Mouse (Mus musculus) heart, postnatal 36 days (tissue): Measurements from ENCODE around the gene Nup153. TPM values are rescaled to one million over a fixed set of nuclear protein-coding genes. Genes with fewer than 3 reads are reported as not detected.
A peak's percentile ranks its signal among the peaks of the same experiment; 100 is the strongest.

Experiments
- DNase-seq, 2 experiments: peaks; one replicate each; pipeline ENCODE4 v3.0.0; 2021 to 2022
- intact Hi-C: fragments of 180-260 bp; cut with DNase I; formaldehyde crosslinking; loops from one replicate; pipeline ENCODE4 v1.15.1; 2025
- total RNA-seq, 2 experiments: library from RNA; stranded (reverse); gene quantifications; 2 replicates each; pipeline ENCODE4 v1.2.3; 2021

Gene Nup153
- total RNA-seq, 2 experiments from 2014 or later = 29.0 to 41.1 TPM

- intact Hi-C loops = loop anchor here (10.0 kb wide), 1 partner anchor 189 kb away; the partner anchor contains the start of gene Kif13a
- no peak for DNase-seq
Observed at GRCm38 (mm10) chr13:46735219-46735807, 7.6 kb upstream of the Nup153 start.

DNA sequence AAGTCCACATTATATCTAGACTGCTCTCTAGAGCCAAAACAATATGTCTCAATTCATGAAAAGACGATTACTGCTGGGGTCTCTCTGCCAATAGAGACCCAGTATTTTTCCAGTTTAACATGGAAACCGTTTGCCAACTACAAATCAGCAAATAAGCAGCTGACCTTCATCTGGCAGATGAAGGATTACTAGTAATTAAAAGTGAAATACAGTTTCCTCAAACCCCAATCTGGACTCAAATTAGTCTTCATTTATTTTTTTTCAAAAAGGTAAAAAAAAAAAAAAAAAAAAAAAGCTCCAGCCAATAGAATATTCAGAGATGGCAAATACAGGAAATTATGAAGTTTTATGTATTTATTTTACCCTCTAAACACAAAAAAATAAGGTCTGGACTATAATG lies 2.3 kb upstream of the Nup153 start:
- no peak for DNase-seq
- intact Hi-C loops = loop anchor here (10.0 kb wide), 1 partner anchor 195 kb away; the partner anchor contains the start of gene Kif13a

DNA sequence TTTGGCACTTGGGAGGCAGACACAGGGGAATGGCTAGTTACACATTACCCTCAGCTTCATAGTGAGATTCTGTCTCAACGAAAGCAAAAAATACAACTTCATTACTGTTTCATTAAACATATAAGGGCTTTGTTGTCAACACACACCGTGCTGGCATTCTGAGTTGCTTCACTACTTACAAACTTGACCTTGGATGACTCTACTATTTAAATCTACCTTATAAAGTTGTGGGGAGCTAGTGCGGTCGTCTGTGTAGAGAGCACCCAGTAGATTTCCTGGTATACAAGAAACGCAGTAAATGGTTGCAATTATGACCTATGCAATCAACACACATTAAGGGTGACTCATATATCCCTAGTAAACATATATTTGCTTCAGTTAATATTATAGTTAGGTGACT lies 671 bp upstream of the Nup153 start:
- no peak for DNase-seq
- intact Hi-C loops = no loop called here

- intact Hi-C loops = no loop called here
- peak; percentile 53 to 72 for DNase-seq
Observed at GRCm38 (mm10) chr13:46727038-46727836, 503 bp downstream of the Nup153 start.

DNA sequence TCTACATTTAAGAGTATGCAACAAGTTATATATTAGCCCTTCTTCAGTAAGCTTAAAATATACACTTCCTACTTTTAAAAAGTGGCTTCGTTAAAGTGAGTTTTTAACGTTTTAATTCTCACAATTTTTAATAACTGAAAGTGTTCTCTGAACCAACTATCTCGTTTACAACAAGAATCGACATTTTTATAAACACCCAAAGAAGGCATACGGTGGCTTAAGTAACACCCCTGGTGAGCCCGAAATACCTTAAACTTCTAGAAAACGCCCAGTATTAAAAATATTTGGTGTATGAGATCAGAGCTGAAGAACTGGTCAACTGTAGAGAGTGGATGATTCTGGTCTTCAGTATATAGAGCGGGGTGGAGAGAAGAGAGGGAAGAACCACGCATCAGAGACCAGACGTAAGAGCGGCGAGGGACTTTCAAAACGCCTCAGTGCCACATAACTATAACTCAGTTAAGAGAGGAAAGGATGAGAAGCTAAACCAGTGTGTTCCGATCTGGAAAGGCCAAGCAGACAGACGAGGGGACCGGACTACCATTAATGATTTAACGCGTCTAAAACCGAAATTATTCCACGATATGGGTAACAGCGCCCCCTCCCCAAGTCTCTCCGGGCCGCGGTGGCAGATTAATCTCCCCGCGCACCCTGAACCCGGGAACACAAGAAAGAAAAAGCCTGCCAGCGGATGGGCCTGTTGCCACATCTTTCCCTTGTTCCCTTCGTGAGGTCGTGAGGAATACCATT lies 1.3 kb downstream of the Nup153 start:
- DNase-seq = peak in 1 of 2 experiments; percentile 14

GRCm38 (mm10) chr13:46725227-46725626 lies 2.5 kb downstream of the Nup153 start:
- intact Hi-C loops = no loop called here
- no peak for DNase-seq

More for the DNA sequence above, 1.3 kb downstream of the Nup153 start:
- intact Hi-C loops = no loop called here

DNA sequence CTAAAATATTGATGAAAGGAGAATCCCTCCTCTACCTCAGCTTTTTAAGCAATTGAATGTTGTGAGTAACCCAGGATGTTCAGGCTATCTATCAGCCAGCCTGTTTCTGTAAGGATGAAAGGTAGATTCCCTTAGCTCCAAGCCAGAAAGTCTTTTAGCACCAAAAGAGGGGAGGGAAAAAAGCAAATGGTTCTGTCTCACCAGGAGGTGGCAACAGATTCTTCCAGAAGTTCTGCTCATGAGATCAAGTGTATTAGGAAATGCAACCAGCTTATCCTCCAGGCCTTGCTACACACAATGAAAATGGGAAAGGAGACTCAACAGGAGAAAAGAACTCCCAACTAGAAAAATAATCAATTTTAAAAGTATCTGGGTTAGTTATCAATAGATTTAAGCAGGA lies 3.4 kb downstream of the Nup153 start:
- no peak for DNase-seq
- intact Hi-C loops = no loop called here

GRCm38 (mm10) chr13:46721009-46721408 lies 6.7 kb downstream of the Nup153 start:
- DNase-seq = no peak
- intact Hi-C loops = no loop called here

GRCm38 (mm10) chr13:46718893-46719400 lies 8.8 kb downstream of the Nup153 start:
- DNase-seq = no peak
- intact Hi-C loops = no loop called here

DNA sequence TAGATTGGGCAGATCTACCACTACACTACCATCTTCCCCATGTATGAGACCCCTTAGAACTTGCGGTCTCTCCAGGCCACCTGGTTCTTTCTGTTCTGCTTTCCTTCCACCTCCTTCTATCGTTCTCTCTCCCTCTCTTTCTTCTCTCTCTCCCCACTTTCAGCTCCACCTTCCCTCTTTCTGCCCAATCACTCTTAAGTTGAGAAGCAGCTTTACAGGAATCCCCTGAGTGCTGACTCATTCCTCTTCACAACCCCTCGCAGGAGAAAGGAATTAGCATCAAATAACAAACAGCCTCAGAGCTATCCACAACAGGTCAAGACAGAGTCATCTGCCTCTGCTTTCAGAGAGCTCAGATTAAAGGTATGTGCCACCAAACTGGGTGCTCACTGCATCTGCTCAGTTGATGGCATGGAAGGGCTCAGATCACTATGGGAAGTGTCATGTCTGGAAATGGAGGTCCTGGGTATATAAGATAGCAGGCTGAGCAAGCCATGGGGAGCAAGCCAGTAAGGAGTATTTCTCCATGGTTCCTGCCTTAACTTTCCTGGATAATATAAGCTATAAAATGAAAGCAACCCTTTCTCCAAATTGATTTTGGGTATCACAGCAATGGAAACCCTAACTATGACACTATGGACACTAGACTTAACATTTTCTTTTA lies 11.6 kb downstream of the Nup153 start:
- DNase-seq = no peak
- intact Hi-C loops = no loop called here

DNA sequence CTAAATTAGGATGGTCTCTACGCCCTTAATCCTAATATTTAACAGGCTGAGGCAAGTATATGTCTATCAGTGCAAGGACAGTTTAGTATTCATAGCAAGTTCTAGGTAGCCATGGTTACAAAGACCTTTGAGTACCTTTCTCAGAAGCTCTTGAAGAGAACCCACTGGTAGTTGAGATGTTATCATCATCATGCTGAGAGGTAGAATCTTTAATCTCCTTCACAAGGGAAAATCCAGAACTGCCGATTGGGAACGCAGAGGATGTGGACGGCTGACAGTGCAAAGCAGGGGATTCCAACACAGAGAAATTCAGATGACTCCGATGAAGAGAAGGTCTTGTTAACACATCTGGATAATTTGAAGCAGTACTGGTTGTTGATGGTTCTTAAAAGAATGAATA lies 14.3 kb downstream of the Nup153 start:
- intact Hi-C loops = loop anchor here (5.0 kb wide), 1 partner anchor 41 kb away; no protein-coding TSS in a partner anchor
- DNase-seq = no peak

DNA sequence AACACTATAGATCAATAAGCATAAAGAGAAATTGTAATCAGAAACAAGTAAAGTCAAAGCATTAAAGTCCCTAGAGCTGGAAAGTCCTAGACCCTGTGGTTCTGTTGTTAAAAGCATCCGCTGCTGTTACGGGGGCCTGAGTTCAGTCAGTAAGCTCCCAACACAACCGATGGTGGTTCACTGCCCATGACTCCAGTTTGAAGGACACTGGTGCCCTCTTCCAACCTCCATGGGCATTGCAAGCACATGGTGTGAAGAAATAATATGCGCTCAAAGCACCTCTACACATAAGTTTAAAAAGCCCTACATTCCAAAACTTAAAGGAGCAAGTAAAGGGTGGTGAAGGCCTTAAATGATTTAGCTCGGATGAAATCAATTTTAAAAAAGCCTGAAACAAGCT lies 24.6 kb downstream of the Nup153 start:
- DNase-seq = no peak
- intact Hi-C loops = no loop called here

DNA sequence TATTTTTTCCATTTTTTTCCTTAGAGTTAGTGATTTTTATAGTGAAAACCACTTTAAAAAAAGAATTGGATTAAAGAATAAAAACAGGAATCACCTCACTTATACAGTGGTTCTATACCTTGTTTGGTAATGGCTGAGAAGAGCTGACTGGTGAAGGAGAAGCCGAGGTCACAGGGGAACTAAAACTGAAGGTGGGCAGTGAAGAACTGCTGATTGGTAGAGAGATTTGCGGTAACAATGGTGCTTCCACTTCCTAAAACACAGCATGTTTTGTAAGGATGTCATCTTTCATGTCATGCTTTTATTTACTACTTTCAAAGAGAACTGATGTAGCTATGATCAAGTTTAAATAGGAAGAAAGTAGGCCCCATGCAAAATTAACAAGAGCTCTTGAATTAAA lies 26.3 kb downstream of the Nup153 start:
- intact Hi-C loops = no loop called here
- no peak for DNase-seq

DNA sequence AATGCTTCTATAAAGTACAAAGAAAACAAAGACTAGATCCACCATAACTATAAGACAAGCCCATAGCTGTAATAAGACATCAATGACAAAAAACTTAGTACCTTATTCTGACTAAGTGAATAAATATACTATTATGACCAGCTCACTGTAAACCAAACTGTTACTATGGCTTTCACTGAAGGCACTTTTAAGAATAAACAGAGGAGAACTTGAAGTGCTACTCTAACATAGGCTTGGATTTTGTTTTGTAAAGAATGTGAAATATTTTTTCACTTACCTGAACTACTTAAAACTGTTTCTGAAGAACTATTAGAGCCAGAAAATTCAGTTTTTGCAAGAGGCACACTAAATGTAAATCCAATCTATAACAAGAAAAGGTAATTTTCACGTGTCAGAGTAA lies 28.4 kb downstream of the Nup153 start:
- intact Hi-C loops = no loop called here
- DNase-seq = no peak

GRCm38 (mm10) chr13:46696788-46697187 lies 31.0 kb downstream of the Nup153 start:
- DNase-seq = no peak
- intact Hi-C loops = no loop called here

DNA sequence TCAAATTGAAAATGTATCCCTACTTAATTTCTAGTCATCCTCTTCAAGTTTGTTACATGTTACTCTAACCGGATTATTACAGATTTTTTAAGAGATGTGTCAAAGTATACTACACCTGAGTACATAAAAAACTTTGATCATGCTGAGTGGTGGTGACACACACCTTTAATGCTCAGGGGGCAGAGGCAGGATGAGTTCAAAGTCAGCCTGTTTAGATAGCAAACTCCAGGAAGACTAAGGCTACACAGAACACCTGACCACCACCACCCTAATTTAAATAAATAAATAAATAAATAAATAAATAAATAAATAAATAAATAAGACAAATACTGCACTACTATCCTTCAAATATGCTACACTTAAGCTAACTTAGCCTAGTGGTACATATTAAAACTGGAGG lies 31.8 kb downstream of the Nup153 start:
- DNase-seq = no peak

GRCm38 (mm10) chr13:46695296-46695908 lies 32.3 kb downstream of the Nup153 start:
- DNase-seq = no peak
- intact Hi-C loops = no loop called here

More for the DNA sequence above, 31.8 kb downstream of the Nup153 start:
- intact Hi-C loops = no loop called here

GRCm38 (mm10) chr13:46690559-46691241 lies 37.0 kb downstream of the Nup153 start:
- intact Hi-C loops = no loop called here
- no peak for DNase-seq

DNA sequence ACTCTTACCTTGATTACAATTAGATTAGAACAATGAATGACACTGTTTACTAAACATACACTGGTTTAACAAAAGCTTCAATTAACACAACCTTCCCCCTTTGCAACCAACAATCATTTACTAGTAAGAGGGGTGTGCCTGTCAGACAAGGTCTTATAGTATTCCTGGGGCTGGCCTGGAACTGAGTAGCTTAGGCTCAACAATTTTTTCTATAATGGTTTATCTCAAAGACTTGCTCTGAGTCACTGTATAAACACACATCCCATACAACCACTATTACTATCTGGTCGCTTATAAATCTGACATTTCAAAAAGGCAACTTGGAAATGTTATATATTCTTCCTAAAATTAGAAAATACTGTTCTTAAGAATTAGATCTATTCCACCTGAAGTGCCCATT lies 44.4 kb downstream of the Nup153 start:
- DNase-seq = no peak
- intact Hi-C loops = no loop called here

DNA sequence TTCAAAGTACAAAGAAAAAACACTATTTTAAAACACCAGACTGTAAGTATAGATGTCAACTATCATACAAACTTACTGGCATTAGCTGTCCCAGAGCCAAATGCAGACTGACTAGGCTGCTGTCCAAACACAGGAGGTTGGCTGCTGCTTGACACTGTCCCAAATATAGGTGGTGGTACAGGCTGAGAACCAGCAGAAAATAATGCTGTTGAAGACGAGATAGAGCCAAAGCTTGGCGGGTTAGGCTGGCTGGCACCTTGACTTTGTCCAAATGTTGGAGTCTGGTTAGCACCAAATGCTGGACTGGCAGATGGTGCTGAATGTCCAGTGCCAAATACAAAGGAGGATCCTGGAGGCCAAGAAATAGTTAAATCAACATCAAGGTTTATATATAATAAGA lies 44.8 kb downstream of the Nup153 start:
- intact Hi-C loops = no loop called here
- DNase-seq = peak in 1 of 2 experiments; percentile 27
